Mouse (Mus musculus) left cerebral cortex, adult 2 months (tissue): Measurements from ENCODE around the gene Nckipsd. TPM values are rescaled to one million over a fixed set of nuclear protein-coding genes. Genes with fewer than 3 reads are reported as not detected.

Source experiments
- DNase-seq, 2 experiments: peaks; one replicate each; pipeline ENCODE4 v3.0.0; 2021 to 2022; ENCODE audit warnings: low spot score in 2 of 2, mixed read lengths in 1 of 2; ENCODE audit errors: extremely low spot score in 1 of 2
- H3K27ac ChIP-seq: fragments of 200-600 bp; 2 replicates; pipeline ENCODE4 v1.8.1; 2022
- H3K4me3 ChIP-seq: fragments of 200-600 bp; 2 replicates; pipeline ENCODE4 v1.8.1; 2022
- CTCF ChIP-seq: fragments of 200-600 bp; IDR thresholded peaks from 2 replicates; pipeline ENCODE4 v1.8.1; 2022; ENCODE audit warnings: antibody characterized with exemption, mild to moderate bottlenecking, moderate library complexity
- intact Hi-C: fragments of 180-260 bp; cut with DNase I; formaldehyde crosslinking; loops from one replicate; pipeline ENCODE4 v1.15.1; 2025
- long read RNA-seq, 2 experiments: library from polyadenylated mRNA; stranded (forward); transcript quantifications; one replicate each; pipeline ENCODE4 v2.0.0; 2021; ENCODE audit warnings: borderline mapping rate in 2 of 2
- total RNA-seq, 2 experiments: library from RNA; stranded (reverse); gene quantifications; 2 replicates each; pipeline ENCODE4 v1.2.3; 2021

Gene Nckipsd
- total RNA-seq, result 10 to 100 TPM; 64.7 to 68.0 TPM
- long read RNA-seq, experiment 1, transcript Nckipsd-201 (13 exons, 3,360 nt), result major isoform, 132 of 166 reads
- long read RNA-seq, experiment 1, partial matches to known transcripts, result 6 of 166 reads
- long read RNA-seq, experiment 1, other reads (novel, unspliced or antisense), result 28 of 166 reads
- long read RNA-seq, experiment 2, transcript Nckipsd-201 (13 exons, 3,360 nt), result major isoform, 85 of 134 reads
- long read RNA-seq, experiment 2, partial matches to known transcripts, result 8 of 134 reads
- long read RNA-seq, experiment 2, other reads (novel, unspliced or antisense), result 41 of 134 reads

DNA sequence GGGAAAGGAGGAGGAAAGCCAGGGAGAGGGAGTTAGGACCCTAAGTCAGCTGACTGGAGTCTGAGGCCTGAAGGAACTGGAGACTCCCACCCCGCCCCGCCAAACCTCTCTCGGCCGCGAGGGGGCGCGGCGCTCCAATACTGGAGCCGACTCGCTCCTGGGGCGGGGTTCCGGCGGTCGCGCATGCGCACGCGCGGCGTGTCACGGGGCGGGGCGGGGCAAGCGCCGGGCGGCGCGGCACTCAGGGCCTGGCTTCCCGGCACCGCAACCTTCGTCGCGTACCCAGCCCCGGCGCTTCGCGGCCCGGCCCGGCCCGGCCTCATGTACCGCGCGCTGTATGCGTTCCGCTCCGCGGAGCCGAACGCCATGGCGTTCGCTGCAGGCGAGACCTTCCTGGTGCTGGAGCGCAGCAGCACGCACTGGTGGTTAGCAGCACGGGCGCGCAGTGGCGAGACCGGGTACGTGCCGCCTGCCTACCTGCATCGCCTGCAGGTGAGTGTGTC is at the start of gene Nckipsd:
Gene Nckipsd (plus strand): TSS at position 206 of the 503 bp plus-strand sequence.
- peak within 1 kb of the TSS; percentile 89 for H3K27ac ChIP-seq
- peak; percentile 94 to 98 for DNase-seq
- H3K4me3 ChIP-seq, result peak within 1 kb of the TSS; percentile 99
- peak; percentile 94 for TF ChIP-seq CTCF
- intact Hi-C loops, result no loop called here

DNA sequence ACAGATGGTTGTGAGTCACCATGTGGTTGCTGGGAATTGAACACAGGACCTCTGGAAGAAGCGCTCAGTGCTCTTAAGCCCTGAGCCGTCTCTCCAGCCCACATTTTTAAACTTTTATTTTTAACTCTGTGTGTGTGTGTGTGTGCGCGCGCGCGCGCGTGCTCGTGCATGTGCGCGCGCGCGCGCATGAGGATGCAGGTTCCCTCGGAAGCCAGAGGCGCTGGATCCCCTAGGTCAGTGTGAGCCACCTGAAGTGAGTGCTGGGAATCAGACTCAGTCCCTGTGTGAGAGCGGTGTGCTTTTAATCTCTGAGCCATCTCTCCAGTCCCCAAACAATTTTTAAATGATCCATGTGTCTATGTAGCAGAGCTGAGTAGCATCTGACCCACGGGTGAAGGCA is 49.0 kb upstream of the Nckipsd start:
- H3K4me3 ChIP-seq, result no peak overlapping the region
- intact Hi-C loops, result no loop called here
- no peak overlapping the region for H3K27ac ChIP-seq
- no peak for DNase-seq
- no peak for TF ChIP-seq CTCF

DNA sequence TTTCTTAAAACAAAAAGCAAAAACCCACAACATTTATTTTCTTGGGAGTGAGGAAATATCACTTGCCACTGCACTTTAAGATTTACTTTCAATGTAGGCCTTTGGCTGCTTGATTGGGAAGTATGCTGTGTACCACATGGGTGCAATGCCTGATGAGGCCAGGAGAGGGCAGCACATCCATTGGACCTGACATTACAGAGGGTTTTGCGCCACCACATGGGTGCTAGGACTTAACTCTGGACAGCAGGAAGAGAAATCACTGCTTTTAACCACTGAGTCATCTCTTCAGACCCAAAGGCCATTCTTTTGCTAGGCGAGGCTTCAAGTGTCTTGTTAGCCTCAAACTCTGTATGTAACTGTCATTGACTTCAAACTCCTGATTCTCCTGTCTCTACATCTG is 48.4 kb upstream of the Nckipsd start:
- peak; percentile 50 for TF ChIP-seq CTCF
- no peak for DNase-seq
- intact Hi-C loops, result no loop called here

DNA sequence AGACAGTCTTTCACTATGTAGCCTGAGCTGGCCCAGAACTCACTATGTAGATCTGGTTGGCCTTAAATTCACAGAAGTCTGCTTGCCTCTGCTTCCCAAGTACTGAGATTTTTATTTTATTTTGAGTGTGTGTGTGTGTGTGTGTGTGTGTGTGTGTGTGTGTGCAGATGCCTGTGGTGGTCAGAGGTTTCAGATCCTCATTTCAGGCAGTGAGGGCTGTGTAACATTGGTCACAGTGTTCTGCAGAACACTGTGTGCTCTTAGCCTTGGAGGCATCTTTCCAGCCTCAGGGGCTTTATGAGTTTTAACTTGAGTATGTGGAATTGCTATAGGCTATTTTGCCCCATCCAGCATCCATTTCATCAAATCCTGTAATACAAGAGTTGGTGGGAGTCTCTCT is 46.6 kb upstream of the Nckipsd start:
- intact Hi-C loops, result no loop called here
- Histone ChIP-seq H3K4me3 (no peak overlapping the region), H3K27ac (no peak overlapping the region)
- no peak for TF ChIP-seq CTCF
- DNase-seq, result no peak

More for the DNA sequence above, 48.4 kb upstream of the Nckipsd start:
- Histone ChIP-seq H3K27ac (no peak overlapping the region), H3K4me3 (no peak overlapping the region)

DNA sequence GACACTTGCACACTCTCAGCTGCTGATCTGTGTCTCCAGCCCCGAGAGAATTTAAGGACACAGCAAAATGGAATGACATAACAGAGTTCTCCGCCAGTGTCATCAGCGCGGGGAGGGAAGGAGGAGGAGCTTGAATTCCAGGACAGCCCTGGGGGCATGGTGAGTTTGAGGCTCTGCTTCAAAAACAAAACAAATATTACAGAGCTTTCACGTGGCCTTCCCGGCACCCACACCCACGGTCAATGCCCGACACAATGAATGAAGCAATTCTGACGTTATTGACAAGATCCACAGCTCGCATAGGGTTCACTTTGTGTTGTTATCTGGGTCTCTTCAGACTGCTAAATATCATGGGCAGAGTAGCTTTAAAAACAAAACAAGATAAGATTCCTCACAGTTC is 43.2 kb upstream of the Nckipsd start:
- no peak for DNase-seq
- intact Hi-C loops, result no loop called here
- Histone ChIP-seq H3K4me3 (no peak overlapping the region), H3K27ac (no peak overlapping the region)
- no peak for TF ChIP-seq CTCF

DNA sequence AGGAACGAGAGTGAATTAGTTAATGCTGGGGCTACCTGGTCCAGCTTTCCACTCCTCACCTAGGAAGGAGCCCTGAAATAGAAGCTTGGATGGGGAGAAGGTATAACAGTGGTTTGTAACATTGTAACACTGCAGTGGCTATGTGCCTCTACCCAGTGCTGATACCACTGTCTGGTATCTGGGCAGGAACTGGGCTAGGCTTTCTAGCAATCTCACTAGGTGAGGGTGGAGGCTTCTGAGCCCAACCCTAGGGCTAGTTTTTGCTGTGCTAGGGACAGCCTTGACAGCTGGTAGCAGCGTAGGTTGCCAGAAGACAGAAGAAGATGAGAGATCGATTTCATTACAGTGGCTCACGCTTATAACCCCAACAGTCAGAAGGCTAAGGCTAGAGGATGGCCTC is 31.6 kb upstream of the Nckipsd start:
- no peak overlapping the region for H3K27ac ChIP-seq
- DNase-seq, result no peak
- TF ChIP-seq CTCF, result no peak
- no peak overlapping the region for H3K4me3 ChIP-seq
- intact Hi-C loops, result no loop called here

DNA sequence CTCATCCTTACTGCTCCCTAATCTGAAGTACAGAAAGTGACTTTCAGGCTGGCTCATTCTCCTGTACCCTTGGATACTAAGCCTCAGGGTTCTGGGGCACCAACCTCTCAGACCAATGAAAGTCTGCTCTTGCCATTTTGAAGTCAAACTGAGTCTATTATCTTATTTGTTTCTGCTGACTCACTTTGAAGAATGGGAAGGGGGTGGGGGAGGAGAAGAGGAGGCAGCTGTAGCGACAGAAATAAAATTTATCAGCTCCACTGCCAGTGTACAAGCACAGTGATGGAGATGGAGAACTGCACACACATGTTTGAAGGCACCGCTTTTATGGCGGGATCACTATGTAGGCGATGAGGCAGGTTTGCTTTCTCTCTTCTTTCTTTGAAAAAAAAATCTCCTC is 30.9 kb upstream of the Nckipsd start:
- no peak for DNase-seq
- intact Hi-C loops, result no loop called here
- no peak overlapping the region for H3K4me3 ChIP-seq
- TF ChIP-seq CTCF, result no peak
- no peak overlapping the region for H3K27ac ChIP-seq

DNA sequence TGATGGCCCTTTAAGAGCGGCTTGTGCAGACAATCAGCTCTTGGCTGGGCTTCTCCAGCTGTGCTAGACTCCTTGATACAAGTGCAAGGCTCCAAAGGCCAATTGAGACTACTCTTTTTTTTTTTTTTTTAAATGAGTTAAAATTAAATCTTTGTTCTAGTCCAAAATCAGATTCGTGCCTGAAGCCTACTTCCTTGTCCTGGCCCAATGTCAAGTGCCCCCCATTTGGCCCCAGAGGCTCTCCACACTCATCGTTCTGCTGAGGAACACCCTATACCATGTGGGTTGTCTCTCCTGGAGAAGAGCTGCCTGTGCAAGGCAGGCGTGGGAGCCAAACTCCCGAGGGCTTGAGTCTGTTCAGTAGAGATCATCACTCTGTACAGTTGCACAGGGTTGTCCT is 27.2 kb upstream of the Nckipsd start:
- DNase-seq, result no peak
- no peak overlapping the region for H3K4me3 ChIP-seq
- no peak overlapping the region for H3K27ac ChIP-seq
- intact Hi-C loops, result no loop called here
- no peak for TF ChIP-seq CTCF

DNA sequence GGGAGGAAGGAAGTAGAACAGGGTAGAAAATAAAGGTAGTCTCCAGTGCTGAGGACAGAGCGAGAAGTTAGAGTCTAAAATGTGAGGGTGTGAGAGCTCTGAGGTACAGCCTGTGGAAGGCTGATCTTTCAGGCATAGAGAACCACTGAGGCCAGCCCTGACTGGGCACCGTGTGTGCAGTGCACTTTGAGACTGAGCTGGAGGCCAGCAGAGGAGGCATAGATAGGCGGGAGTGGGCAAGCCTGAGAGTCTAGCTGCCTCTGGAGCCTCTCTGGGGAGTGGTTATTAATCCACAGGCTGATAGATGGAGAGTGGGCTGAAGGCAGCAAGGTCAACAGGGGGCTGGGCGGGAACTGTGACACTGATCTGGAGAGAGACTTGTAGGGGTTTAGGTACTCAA is 26.3 kb upstream of the Nckipsd start:
- H3K4me3 ChIP-seq, result no peak overlapping the region
- no peak for DNase-seq
- TF ChIP-seq CTCF, result no peak
- intact Hi-C loops, result no loop called here
- no peak overlapping the region for H3K27ac ChIP-seq

DNA sequence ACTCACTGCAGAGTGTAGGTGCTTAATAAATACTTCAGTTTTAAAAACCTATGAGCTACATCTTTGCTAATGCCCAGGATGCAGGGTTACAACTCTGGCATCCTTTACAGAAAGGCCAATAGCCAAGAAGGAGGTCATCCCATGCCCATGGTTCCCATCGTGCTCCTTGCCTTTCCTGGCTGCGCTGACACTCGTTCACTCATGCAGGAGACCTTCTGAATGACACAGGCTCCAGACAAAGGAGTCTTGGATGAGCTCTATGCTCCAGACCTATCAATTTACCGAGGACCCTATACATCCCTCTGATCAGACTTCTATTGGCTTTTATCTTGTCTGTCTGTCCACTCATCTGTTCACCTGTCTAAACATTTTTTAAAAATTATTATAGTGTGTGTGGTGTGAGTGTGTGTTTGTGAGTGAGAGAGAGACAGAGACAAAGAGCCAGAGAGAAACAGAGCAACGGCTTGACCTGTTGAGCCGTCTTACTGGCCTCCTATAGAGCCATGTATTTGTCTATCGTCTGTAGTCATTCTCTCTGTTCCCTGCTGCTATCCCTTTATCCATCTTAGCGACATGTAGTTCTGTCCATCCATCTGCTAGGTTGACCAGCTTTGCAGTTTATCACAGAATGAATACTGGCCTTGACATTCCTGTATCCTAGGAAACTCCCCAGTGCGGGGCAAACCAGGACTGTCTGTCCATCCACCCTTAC is 25.2 kb upstream of the Nckipsd start:
- H3K4me3 ChIP-seq, result peak overlapping the region; percentile 98
- DNase-seq, result no peak
- H3K27ac ChIP-seq, result peak overlapping the region; percentile 98
- no peak for TF ChIP-seq CTCF
- intact Hi-C loops, result no loop called here

DNA sequence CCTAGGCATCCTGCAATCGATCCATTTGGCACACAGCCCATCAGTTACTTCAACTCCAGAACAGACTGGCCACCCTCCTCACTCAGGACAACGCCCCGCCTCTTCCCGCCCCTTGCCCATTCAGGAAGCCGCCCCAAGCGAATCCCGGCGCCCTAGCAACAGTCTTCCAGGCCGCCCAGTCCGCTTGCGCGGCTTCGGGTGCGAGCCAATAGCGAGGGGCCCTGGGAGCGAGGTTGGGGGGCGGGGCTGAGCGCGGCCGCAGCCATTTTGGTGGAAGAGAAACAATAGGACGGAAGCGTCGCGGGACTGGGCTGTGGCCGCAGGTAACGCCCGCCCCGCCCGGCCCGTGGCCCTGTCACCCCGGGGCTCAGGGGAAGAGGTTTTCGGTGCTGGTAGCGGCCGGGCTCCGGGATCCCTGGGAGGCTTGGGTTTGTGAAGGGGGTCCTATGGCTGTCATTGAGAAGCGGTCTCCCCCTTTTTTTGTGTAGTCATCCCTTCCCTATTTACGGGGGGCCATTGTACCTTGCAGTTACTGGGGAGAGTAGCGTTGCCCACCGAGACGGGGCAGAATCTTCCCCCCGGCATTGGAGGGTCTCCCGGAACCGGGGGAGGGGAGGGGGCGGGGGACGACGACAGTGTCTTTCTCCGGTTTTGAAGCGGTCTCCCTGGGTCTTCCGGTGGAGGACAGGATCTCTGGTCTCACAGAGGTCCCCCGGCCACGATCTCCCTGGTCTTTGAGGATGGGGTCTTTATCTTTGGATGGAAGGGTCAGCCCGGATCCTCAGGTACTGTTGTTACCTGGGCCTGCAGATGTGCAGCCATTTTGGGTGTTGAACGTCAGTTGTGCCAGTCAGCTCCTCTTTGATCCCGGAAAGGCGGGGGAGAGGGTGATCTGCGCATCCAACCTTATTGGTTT is 24.4 kb upstream of the Nckipsd start, which contains the start of gene Ip6k2:
Gene Ip6k2 (plus strand): TSS at position 249 of the 916 bp plus-strand sequence.
- DNase-seq, result peak; percentile 96
- intact Hi-C loops, result no loop called here
- peak within 1 kb of the TSS; percentile 98 for H3K4me3 ChIP-seq
- H3K27ac ChIP-seq, result peak within 1 kb of the TSS; percentile 98
- TF ChIP-seq CTCF, result no peak
